Mouse (Mus musculus): ENCODE measurements around the gene Art3.

Gene Art3

DNA sequence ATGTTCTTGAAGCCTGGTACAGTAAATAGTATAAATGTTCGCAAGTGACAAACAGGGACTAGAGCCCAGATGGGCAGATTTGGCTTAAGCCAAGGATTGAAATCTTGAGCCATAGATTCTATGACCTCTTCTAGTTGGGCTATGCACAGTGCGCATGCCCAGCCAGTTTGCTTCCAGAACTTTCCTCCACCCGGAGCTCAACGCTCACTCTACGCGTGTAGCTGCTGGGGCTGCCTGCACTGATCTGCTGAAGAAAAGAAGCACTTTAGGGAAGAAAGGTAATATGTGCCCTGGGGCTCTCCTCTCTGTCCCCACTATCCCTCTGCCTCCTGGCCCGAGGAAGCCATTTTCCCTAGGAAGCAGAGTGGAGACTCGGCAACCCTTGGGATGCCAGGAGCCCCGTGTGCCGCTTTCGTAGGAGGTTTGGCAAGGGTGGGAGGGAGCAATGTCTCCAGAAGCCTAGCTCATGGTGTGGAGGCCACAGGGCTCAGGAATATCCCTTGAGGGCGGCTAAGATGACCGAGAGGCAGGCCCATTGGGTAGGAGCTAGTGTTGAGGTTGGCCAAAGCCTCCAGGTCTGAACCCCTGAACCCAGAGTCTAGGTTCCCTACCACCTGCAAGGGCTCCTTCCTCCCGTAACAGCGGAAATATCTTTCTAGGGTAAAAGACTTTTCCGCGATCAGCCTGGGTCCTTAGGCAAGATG is at the start of gene Art3:
Art3 (plus strand) TSS at position 193 of the 704 bp plus-strand sequence.
- no peak for DNase-seq (ENCODE audit: extremely low read depth, low read depth, low spot score)

DNA sequence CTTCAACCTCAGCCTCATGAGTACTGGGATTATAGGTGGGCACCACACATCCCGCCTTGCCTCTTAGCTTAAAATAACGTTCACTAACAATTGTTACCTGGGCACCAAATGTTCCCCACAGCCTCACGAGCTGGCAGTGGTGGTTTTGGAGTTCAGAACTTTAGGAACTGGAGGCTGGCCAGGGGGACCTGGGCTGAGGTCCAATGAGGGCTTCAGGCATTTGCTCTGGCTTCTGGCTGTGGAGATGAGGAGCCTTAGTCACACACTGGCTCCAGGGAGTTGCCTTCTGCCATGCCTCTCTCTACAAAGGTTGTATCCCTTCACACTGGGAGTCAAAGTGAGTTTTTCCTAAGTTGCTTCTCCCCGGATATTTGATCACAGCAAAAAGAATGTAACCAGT is 49.1 kb upstream of the Art3 start:
- no peak for DNase-seq (ENCODE audit: extremely low read depth, low read depth, low spot score)

DNA sequence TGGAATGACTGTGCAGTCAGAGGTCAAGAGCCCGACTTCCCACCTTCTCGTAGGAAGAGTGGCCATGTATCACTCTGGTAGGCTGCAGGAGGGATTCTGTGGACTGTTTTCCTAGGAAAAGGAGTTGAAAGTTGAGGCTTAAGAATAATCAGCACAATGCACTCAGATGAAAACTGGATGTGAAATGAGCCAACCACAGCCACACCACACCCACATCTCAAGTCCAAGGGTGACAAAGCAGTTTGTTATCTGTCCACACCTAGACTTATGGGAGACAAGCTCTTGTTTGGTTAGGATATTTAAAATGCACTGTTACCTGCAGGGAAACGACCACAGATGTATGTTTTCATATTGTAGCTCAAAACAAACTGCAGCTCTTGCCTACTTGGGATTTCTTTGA is 48.5 kb upstream of the Art3 start:
- no peak for DNase-seq (ENCODE audit: extremely low read depth, low read depth, low spot score)

DNA sequence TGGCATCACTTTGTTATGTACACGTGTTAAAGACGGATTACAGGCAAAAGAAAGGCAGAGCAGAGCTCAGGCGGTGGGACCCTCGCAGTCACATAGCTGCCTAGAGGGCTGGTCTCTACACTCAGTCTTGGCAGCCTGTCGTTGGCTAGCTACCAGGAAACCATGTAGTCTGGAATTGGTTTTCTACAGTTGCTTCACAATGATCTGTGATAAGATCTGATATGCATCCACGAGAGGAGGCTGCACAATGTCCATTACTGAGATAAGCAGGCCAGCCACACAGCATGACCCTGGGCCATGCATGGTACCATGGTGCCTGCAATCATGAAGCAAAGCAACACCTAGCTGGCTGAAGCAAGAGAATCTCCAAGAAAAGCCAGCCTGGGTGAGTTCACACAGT is 43.8 kb upstream of the Art3 start:
- DNase-seq (ENCODE audit: extremely low read depth, low read depth, low spot score), result no peak

DNA sequence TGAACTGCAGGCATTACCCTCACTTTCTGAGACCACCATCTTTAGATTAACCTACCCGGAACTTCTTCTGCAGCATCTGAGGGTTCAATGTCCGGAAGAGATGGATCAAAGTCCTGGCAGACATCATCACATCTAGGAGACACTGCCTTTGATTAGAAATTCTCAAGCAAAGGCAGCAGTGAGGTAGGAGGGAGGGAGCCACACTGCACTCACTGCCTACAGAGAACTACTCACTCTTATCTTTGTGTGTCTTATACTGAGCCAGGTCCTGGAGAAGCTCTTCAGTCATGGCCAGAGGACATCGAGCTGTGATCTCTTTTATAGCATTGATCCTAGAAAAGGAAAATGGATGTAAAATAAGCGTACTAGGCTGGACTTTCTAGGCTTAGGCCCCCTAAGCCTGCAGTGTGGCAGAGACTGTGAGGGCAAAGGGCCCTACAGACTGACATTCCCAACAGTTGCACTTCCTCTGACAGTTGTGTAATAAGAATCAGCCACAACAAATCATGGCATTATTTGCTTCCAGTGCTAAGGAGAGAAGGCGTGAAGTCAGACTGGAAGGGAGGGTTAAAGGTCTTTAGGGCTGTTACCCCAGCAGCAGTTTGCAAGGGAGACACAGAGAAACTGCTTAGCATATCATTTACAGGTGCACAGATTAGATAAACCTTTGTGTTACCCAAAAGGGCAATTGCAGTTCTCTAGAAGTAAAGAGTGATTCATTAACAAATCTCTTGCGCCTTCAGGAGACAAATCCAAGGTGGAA is 39.8 kb upstream of the Art3 start:
- DNase-seq (ENCODE audit: extremely low read depth, low read depth, low spot score), result no peak

DNA sequence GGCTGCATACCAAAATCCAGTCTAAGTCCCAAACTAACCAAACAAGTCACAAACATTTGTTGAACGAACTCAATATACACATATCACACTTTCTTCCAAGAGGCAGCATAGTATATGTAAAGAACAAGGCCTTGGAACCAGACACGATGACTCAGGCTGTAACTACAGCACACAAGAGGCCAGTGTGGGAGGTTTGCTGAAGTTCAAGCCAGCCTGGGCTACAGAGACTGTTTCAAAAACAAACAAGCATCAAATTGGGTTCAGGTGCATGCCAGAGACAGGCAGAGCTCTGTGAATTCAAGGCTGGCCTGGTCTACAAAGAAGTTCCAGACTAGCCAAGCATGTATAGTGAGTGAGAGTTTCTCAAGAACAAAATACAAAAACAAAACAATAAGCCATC is 37.1 kb upstream of the Art3 start:
- DNase-seq (ENCODE audit: extremely low read depth, low read depth, low spot score), result no peak

DNA sequence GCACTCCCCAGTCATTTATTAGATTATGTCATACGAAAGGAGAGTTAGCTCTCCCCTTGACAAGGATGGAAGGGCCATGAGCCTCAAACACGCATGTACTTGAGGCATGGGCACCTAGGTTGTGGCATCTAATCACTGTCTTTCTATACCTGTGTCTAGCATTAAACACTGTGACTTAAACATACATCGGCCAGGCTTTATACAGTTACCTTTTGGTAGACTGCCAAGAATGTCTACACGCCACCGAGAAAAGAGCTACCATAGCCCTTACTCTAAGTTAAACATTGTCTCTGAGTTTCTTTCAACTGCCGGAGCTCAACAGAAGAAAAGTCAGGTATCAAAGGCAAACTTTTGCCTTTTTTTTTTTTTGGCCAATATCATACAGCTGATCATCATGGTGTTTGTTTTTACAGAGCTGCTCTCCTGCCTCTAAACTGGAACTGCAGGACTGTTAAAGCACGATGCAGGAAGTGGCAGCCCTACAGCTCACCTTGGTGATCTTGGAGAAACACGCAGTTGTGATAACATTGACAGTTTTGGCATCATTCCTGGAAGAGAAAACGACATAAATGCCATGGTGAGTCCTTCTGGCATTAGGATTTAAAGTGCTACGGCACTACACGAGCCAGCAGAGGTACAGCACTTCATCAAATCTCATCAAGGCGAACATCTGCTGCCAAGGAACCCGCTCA is 29.3 kb upstream of the Art3 start:
- DNase-seq (ENCODE audit: extremely low read depth, low read depth, low spot score), result no peak

DNA sequence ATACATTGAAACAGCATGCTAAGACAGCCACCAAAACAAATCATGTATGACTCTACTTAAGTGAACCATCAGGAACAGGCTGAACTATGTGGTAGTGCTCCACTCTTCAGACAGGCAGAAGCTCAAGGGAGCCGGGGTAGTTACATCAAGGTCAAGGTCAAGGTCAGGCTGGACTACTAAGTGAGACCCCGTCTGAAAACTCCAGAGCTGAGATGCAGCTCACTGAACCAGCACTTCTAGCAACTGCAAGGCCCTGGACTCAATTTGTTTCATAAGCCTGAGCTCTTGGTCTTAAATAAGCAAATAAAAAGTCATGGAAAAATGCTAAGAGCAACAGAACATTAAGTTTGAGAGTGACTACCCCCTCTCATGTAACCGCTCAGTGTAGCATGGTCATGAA is 27.3 kb upstream of the Art3 start:
- no peak for DNase-seq (ENCODE audit: extremely low read depth, low read depth, low spot score)

DNA sequence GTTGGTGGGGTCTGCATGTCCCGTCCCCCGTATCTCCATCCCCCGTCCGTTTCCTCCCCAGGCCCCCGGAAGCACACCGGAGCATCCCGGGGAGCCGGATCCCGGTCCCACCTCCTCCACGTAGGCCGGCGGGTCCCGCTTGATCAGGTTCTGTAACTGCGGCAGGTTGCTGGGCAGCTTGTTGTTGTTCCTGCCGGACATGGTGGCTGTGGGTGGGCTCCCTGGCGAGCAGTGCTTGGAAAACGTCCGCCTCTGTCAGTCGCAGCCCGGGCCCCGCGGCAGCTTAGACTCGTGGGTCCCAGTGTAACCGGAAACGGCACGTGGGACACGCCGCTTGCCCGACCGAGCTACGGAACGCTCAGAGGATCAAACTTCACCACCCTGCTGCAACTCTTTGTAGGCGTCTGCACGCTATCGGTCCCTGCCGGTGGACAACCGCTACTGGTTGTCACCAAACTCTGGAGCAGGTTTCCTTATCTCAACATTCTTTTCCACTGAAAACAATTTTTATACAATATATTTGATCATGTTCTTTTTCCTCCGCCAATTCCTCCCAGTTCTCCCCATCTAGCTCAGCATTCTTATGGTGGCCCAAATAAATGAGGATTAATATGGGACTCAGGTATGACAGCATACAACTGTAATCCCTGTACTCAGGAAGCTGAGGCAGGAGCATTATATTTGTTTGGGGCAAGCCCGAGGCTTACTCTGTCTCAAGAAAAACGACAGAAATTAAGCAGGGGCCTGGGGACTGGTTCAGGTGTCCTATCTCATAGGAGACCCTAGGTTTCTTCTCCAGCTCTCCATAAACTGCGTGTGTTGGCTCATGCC is 21.7 kb upstream of the Art3 start, which contains the start of gene Sdad1:
Sdad1 (minus strand) TSS at position 799 of the 831 bp plus-strand sequence.
- DNase-seq (ENCODE audit: extremely low read depth, low read depth, low spot score), result no peak

DNA sequence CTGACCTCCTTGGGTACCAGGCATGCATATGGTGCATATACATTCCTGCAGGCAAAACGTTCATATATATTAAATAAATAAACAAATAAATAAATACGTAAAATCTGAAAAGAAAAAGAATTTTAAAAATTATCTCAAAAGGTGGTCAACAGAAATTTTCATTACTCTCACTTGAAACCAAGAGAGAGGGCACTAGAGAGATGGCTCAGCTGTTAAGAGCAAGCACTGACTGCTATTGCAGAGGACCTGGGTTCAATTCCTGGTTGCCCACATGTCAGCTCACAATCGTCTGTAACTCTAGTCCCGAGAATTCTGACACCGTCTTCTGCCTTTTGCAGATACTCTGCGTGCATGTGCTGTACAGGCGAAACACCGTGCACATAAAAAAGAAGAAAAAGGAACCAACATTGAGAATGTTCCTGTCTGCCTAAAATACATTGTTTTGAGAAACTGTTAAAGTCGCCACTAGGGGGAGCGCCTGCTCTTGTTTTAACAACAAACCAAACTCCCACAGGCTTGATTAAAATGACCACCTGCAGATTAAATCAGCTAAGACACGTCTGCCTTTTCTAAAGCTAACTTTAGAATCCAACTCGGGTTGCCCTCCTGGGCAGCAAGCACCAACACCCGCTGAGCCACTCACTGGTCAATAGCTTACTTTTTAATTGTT is 19.4 kb upstream of the Art3 start:
- DNase-seq (ENCODE audit: extremely low read depth, low read depth, low spot score), result no peak

DNA sequence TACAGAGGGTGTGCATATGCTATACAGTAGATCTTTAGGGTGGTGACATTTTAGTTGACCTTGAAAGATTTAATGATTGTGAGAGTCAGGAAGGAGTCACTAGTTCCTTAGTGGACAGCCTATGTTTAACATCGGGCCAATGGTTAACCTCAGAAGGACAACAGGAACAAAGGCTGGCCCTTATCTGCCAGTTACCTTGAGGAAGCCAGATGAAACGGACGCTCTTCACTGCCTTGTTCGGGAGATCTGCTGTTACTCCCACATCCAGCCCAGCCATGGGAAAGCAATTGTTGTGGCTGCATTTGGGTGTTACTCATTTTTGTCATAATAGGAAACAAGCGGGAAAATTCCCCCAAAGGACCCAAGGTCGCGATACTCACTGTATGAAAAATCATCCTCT is 17.9 kb upstream of the Art3 start:
- no peak for DNase-seq (ENCODE audit: extremely low read depth, low read depth, low spot score)

DNA sequence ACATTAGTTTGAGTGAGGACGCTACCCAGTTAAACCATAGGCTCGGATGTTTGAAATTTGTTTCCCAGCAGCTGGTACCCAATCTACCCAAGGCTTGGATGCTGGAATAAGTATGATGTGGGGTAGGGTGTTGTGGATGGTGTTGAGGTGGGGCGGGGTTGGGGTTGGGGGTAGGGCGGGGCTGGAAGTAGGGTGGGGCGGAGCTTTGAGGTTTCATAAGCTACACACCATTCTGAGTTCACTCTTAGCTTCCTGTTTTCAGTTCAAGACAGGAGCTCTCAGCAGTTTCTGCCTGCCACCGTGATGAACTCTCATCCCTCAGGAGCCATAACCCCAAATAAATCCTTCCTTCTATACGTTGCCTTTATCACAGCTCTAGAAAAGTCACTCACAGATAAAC is 13.5 kb upstream of the Art3 start:
- DNase-seq (ENCODE audit: extremely low read depth, low read depth, low spot score), result no peak

DNA sequence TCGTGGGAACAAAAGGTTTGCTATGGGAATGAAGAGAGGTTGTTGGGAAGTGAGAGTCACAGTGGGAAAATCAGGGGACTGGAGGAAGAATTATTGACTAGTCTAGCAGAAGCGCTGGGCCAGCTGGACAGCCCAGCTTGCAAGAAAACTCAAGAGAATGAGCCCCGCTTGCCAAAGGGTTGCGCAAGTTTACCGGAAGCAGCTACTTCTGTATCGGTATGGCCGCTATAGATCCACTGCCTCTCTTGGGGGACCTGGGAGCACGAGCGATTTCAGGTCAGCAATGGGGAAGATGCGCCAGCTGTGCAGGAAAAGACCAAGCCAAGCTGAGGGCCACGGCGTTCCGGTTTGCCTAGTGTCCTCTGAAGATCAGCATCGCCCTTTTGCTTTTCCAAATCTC is 13.0 kb upstream of the Art3 start:
- no peak for DNase-seq (ENCODE audit: extremely low read depth, low read depth, low spot score)

DNA sequence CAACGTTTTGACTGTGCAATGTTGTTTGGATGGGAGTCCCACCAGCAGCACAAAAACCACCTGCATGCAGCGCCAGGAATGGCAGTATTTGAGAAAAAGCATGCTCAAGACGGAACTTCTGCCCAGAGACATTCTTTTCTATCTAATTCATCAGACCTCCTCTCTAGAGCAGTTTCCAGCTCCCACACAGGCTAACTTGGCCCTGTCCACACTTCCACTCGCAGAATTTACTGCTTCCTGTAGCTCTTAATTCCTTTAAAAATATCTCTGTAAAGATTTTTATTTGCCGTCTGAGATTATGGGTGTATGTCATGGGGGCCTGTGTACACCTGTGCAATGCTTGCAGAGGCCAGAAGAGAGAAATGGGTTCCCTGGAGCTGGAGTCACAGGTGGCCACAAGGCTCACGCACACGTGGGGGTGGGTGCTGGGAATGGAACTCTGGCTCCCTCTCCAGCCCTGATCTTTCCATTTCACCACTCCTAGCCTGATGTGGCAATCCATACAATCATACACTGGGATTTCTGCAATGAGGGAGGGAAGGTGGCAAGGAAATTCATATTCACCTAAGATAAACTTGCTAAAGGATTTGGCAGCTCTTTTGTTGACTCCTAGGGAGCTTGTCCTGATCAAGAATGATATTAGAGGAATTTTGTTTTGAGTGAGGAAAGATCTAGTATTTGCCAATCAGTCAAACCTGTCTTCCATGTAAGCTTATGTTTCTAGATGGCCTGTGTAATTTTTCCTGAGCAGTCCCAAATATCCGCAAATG is 9.8 kb upstream of the Art3 start:
- DNase-seq (ENCODE audit: extremely low read depth, low read depth, low spot score), result peak; percentile 98

DNA sequence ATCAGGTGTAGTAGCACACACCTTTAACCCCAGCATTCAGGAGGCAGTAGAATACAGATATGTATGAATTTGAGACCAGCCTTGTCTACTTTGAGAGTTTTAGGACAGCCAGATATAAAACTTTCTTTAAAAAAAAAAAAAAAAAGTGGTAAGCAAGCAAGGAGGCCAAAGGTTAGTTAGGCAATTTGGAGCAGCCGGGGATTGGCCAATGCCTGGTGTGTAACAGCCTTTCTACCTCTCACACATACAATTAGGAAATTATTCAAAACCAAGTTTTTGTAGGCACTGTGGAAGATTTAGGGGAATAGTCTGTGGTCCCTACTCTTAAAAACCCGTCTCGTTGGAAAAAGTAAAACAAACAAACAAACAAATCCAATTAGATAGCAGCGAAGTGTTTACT is 9.0 kb upstream of the Art3 start:
- no peak for DNase-seq (ENCODE audit: extremely low read depth, low read depth, low spot score)

DNA sequence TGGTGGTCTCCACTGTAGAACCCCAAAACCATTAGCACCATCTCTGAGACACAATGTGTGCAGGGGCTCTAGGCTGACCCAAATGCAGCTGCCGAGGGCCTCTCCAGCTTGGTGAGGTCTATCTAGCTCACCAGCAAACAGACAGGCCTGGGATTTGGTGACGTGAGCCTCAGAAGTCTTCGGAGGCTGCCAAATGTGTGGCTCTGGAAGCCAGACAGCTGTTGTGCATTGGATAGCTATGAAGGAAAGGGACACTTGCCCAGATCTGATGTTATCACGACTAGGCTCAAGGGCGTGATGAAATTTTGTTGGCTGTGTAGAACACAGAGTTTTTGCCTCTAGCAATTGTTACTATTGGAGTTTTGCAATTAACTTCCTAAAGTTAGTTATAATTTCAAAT is 8.4 kb upstream of the Art3 start:
- DNase-seq (ENCODE audit: extremely low read depth, low read depth, low spot score), result peak; percentile 96

DNA sequence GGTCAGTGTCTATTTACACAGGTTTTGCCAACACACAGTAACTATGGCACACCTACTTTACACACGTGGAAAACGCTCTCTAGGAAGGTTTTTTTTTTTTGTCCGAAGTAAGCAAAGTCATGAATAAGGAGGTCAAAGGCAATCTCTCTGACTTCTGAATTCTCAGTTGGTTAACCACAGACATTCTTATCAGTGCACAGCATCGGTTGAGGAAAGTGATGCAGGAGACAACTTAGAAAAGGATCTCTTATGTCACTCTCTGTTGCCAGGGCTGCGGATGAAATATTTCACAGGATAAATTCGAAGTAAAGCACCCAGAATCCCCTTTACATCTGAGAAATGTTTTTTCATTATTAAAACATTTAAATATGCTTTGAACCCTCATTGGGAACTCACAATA is 4.3 kb upstream of the Art3 start:
- no peak for DNase-seq (ENCODE audit: extremely low read depth, low read depth, low spot score)

DNA sequence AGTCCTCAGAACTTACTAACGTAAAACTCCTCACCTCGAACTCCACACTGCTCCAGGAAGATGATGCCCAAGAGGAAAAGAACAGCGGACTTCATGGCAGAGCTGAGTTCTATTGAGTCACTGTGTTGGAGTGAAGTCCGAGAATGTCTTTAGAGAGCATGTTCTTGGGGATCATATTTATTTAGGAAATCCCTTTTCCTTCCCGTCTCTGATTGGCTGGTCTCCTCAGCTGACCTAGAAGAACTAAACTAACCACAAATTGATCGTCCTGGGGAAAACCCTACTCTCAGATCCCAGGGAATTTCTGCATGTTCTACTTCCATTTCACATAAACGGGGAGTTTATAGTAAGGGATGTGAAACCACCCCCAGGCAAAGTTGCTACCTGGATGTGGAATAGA is 3.7 kb upstream of the Art3 start, which contains the start of gene Cxcl9:
Cxcl9 (minus strand) TSS at position 151 of the 400 bp plus-strand sequence.
- DNase-seq (ENCODE audit: extremely low read depth, low read depth, low spot score), result no peak

DNA sequence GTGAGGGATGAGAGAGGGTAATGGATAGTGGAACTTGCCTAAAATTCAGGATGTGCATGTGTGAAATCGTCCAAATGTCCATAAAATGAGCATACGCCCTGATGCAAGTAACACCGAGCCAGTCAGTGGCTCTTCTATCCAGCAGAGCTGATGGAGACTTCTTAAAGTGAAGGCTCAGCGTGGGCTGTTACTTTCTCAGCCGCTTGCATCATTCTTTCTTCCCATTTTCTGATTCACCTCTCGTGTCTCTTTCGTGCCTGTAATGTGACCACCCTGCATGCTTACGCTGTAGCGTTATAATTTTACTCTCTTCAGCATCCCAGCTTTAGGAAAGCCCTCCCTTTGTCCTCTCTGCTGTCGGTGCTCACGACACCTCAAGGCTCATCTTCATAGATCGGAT is 505 bp upstream of the Art3 start:
- DNase-seq (ENCODE audit: extremely low read depth, low read depth, low spot score), result no peak

DNA sequence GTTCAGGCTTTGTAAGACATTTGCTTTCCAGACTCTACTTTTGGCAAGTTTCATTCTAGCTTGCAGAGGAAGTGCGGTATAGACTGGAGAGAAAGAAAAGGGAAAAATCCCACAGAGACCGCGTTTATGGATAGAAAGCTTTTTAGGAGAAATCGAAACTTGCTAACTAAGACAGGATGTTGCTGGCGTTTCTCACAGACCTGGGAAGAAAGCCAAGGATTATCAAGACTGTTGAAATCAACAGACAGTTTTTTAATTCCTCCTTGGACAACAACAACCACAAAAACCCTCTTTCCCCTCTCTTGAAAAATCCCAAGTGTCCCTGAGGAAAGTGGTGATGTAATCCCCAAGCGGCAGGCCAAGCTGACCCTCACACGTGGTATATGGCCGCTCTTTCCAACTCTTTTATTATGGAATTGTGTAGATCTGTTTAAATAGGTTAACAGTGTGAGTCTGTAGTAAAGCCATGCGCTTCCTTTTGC is 773 bp downstream of the Art3 start:
- no peak for DNase-seq (ENCODE audit: extremely low read depth, low read depth, low spot score)

Data from fat pad, adult 2 months (tissue).